Mouse (Mus musculus) stomach, postnatal 0 days (tissue): ENCODE measurements around the gene Vars2. TPM values are rescaled to one million over a fixed set of nuclear protein-coding genes. Genes with fewer than 3 reads are reported as not detected.

Source experiments
- ATAC-seq: fragments of 200-750 bp; cut with Nextera tagmentation; 2 replicates; pipeline ENCODE4 v1.8.0; 2017; ENCODE audit not compliant: low FRiP score, low TSS enrichment
- DNase-seq: peaks from one replicate; pipeline ENCODE4 v3.0.0-alpha.2; 2016; ENCODE audit warnings: low spot score
- H3K27ac ChIP-seq: fragments of 300-500 bp; sonication (generic); replicated peaks from 2 replicates; pipeline ENCODE4 v1.5.1; 2014; ENCODE audit warnings: mild to moderate bottlenecking, control low read depth
- H3K27me3 ChIP-seq: fragments of 300-500 bp; sonication (generic); 2 replicates; pipeline ENCODE4 v1.6.1; 2014; ENCODE audit warnings: low read length; ENCODE audit not compliant: control insufficient read depth, insufficient read depth
- H3K36me3 ChIP-seq: fragments of 300-500 bp; sonication (generic); 2 replicates; pipeline ENCODE4 v1.6.1; 2014; ENCODE audit warnings: low read length, mixed read lengths; ENCODE audit not compliant: control insufficient read depth, insufficient read depth
- H3K4me1 ChIP-seq: fragments of 300-500 bp; sonication (generic); replicated peaks from 2 replicates; pipeline ENCODE4 v1.6.1; 2014; ENCODE audit warnings: antibody characterized with exemption; ENCODE audit not compliant: control insufficient read depth, insufficient read depth
- H3K4me2 ChIP-seq: fragments of 300-500 bp; sonication (generic); replicated peaks from 2 replicates; pipeline ENCODE4 v1.6.1; 2014; ENCODE audit warnings: low read depth, mild to moderate bottlenecking, control low read depth, moderate library complexity
- H3K4me3 ChIP-seq: fragments of 300-500 bp; sonication (generic); 2 replicates; pipeline ENCODE4 v1.5.1; 2014; ENCODE audit warnings: low read depth, low read length, control low read depth
- H3K9ac ChIP-seq: fragments of 300-500 bp; sonication (generic); 2 replicates; pipeline ENCODE4 v1.6.1; 2014; ENCODE audit warnings: mild to moderate bottlenecking, low read length, control low read depth, mixed read lengths
- H3K9me3 ChIP-seq: fragments of 300-500 bp; sonication (generic); 2 replicates; pipeline ENCODE4 v1.6.1; 2016; ENCODE audit warnings: low read length; ENCODE audit not compliant: control insufficient read depth
- CTCF ChIP-seq: IDR thresholded peaks from 2 replicates; pipeline ENCODE4 v1.5.1; 2016; ENCODE audit warnings: antibody characterized with exemption, low read depth, mild to moderate bottlenecking, moderate library complexity
- EP300 ChIP-seq: optimal IDR thresholded peaks from 2 replicates; pipeline ENCODE3; 2016; ENCODE audit warnings: antibody characterized with exemption
- WGBS: fragments of 180-500 bp; shearing (Covaris S2); extraction: QIAGEN DNeasy Blood & Tissue Kit; methylation state at CpG from one replicate; pipeline ENCODE4 v1.1.7; 2014; 5-methylcytosine and 5-hydroxymethylcytosine counted together
- polyA plus RNA-seq: library from polyadenylated mRNA; unstranded; fragments of >200 nt; fragmentation: Nextera tagmentation; extraction: Ambion mirVana; gene quantifications from 2 replicates; pipeline ENCODE4 v1.2.1, GENCODE M21; 2015

The Vars2 gene
- polyA plus RNA-seq, 1 experiment from 2014 or later = 10.3 TPM

DNA sequence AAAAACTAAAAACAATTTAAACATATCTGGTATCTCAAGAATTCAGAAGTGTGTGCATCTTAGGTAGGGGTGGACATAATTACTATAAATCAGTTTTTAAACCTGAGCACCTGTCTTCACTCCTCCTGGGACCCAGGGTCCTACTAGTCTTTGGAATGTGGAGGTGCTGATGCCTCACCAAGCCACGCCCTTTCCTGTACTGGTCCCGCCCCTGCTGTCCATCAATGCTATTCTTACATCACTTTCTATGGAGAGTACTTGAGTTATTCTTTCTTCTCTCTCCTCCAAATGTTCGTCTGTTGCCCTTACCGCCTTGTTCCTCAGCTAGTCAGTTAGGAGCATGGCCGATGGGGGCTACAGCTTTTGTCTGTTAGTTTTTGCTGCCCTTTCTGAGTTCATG, 31.0 kb downstream of the Vars2 start:
- H3K9ac ChIP-seq = no peak overlapping the region
- DNase-seq = peak; percentile 73
- H3K36me3 ChIP-seq = no peaks in the 10 kb centered on the region
- H3K9me3 ChIP-seq = no peaks in the 10 kb centered on the region
- TF ChIP-seq CTCF = no peak
- TF ChIP-seq EP300 = no peak
- no peak overlapping the region for H3K4me3 ChIP-seq
- WGBS = 27% methylated on average over 5 of the region's 5 CpGs
- no peaks in the 10 kb centered on the region for H3K4me1 ChIP-seq
- H3K27ac ChIP-seq = no peak overlapping the region
- H3K27me3 ChIP-seq = no peaks in the 10 kb centered on the region
- ATAC-seq = no peak
- H3K4me2 ChIP-seq = no peak overlapping the region

DNA sequence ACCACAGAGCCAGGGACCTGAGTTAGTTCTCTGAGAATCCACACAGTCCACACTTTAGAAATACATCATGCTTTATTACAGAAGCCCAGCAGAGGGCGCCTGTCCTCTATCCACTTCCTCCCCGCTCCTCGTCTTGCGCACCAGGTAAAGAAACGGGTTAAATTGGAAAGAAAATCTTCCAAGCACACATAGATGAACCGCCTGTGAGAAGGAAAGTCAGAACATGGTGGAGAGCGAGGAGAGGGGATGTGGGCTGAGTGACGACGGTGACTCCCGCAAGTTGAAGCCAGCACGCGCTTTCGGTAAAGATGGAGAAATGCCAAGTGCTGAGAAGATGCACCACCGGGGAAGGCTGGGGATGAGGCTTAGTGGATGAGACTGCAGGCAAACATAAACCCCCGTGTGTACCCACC, 31.7 kb downstream of the Vars2 start:
- peak overlapping the region; percentile 29 for H3K4me3 ChIP-seq
- no peaks in the 10 kb centered on the region for H3K9me3 ChIP-seq
- no peaks in the 10 kb centered on the region for H3K36me3 ChIP-seq
- H3K4me1 ChIP-seq = no peaks in the 10 kb centered on the region
- no peak overlapping the region for H3K27ac ChIP-seq
- TF ChIP-seq CTCF (peak; percentile 89), EP300 (no peak)
- ATAC-seq (peak; percentile 24), DNase-seq (peak; percentile 78)
- WGBS = 2% methylated on average over 15 of the region's 15 CpGs
- H3K4me2 ChIP-seq = peak overlapping the region; percentile 60
- H3K9ac ChIP-seq = peak overlapping the region; percentile 36; the same call in 1 of the 2 replicates
- H3K27me3 ChIP-seq = no peaks in the 10 kb centered on the region

DNA sequence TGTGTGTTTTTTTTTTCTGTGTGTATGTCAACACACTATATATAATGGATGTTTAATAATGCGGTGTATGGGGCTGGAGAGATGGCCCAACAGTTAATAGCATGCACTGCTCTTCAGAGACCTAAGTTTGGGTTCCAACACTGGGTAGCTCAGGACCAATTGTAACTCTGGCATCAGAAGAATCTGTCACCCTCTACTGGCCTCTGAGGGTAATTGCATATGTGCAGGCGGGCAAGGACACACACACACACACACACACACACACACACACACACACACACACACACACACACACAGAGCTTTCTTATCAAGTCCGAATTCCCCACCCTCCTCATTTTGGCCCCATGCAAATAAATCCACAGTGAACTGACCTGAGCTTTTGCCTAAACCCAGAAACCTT, 32.2 kb downstream of the Vars2 start:
- 69% methylated on average over 3 of the region's 3 CpGs for WGBS
- Histone ChIP-seq H3K36me3 (no peaks in the 10 kb centered on the region), H3K27me3 (no peaks in the 10 kb centered on the region), H3K4me1 (no peaks in the 10 kb centered on the region), H3K27ac (no peak overlapping the region), H3K4me3 (no peak overlapping the region), H3K9ac (no peak overlapping the region), H3K9me3 (no peaks in the 10 kb centered on the region), H3K4me2 (no peak overlapping the region)
- TF ChIP-seq CTCF (peak; percentile 57), EP300 (no peak)
- peak; percentile 45 for DNase-seq
- ATAC-seq = peak; percentile 34

DNA sequence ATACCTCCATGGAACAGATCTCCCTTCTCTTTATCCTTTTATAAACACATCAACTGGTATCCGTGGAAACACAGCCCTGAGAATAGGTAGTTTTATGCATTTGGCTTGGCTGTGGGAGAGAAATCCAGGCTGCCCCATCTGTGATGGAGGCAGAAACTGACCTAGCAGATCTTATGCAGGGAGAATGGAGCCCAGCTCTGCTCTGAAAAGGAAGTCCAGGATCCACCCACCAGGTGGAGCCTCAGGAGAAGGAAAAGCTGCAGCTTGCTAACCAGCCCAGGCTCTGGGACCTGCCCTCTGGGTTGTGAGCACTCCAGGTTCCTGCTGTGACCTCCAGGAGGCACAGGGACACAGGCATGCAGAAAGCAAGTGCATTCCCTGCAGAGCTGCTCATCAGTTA, 33.4 kb downstream of the Vars2 start:
- Histone ChIP-seq H3K27ac (no peak overlapping the region), H3K4me1 (no peaks in the 10 kb centered on the region), H3K9me3 (no peaks in the 10 kb centered on the region), H3K9ac (no peak overlapping the region), H3K36me3 (no peaks in the 10 kb centered on the region), H3K4me2 (no peak overlapping the region), H3K4me3 (no peak overlapping the region), H3K27me3 (no peaks in the 10 kb centered on the region)
- ATAC-seq (peak; percentile 71), DNase-seq (peak; percentile 84)
- peak; percentile 80 for TF ChIP-seq CTCF
- no peak for TF ChIP-seq EP300
- 8% methylated on average over 1 of the region's 1 CpGs for WGBS

DNA sequence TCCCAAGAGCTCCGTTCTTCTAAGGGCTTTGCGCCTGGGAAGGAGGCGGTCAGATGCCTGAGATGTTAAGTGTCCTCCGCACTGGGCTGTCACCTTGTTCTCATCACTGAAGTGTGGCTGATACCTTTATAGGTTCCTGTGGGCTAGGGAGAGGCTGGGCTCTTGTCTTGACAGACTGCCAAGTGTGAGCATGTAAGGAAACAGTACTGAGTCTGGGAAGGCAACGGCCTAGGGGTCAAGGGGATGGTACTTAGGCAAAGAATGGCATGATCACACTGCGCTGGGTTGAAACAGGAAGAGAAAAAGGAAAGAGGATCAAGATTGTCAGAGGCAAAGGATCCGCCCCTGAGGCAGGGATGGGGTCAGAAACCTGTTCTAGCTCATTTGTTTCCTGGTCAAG, 40.9 kb downstream of the Vars2 start, which contains the start of gene Gm9573:
TSS of gene Gm9573 (minus strand) at position 101 of the 400 bp plus-strand sequence.
- Histone ChIP-seq H3K9ac (no peak within 1 kb of the TSS), H3K27ac (no peak within 1 kb of the TSS), H3K4me2 (no peak within 1 kb of the TSS), H3K4me1 (no peaks in the 10 kb centered on the region), H3K36me3 (no peaks in the 10 kb centered on the region), H3K27me3 (no peaks in the 10 kb centered on the region), H3K4me3 (no peak within 1 kb of the TSS), H3K9me3 (no peaks in the 10 kb centered on the region)
- ATAC-seq = no peak
- no peak for TF ChIP-seq CTCF
- TF ChIP-seq EP300 = no peak
- DNase-seq = no peak
- 81% methylated on average over 7 of the region's 7 CpGs for WGBS

DNA sequence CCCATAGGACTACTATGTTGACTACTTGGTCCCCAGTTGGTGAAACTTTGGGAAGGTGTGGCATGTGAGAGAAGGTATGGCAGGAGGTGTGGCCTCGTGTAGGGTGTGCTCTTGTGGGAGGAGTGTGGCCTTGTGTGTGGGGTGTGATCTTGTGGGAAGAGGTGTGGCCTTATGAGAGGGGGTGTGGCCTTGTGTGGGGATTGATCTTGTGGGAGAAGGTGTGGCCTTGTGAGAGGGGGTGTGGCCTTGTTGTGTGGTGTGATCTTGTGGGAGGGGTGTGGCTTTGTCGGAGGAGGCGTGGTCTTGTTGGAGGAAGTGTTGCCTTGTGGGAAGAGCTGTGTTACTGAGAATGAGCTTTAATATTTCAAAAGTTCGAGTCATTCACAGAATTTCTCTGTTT, 50.3 kb downstream of the Vars2 start:
- no peaks in the 10 kb centered on the region; the same call in 1 of the 2 replicates for H3K9me3 ChIP-seq
- 68% methylated on average over 4 of the region's 4 CpGs for WGBS
- ATAC-seq (peak; percentile 87), DNase-seq (peak; percentile 43)
- no peaks in the 10 kb centered on the region for H3K36me3 ChIP-seq
- no peak for TF ChIP-seq EP300
- TF ChIP-seq CTCF = no peak
- H3K27ac ChIP-seq = no peak overlapping the region
- no peak overlapping the region for H3K9ac ChIP-seq
- no peak overlapping the region for H3K4me2 ChIP-seq
- no peaks in the 10 kb centered on the region for H3K4me1 ChIP-seq
- no peaks in the 10 kb centered on the region for H3K27me3 ChIP-seq
- no peak overlapping the region for H3K4me3 ChIP-seq

Other genes with a start within 250 kb of the Vars2 start
- 0.22 and 0.35 TPM in 2 replicates for gene H2-Q6, start 242.7 kb downstream of the Vars2 start, polyA plus RNA-seq
- gene H2-Q7, start 228.4 kb downstream of the Vars2 start, polyA plus RNA-seq = 0.96 and 1.2 TPM in 2 replicates
- gene H2-Q10, start 197.5 kb downstream of the Vars2 start, polyA plus RNA-seq = 0.99 and 1.4 TPM in 2 replicates
- gene Pou5f1, start 161.6 kb downstream of the Vars2 start, polyA plus RNA-seq = not detected in 2 replicates
- gene Tcf19, start 150.8 kb downstream of the Vars2 start, polyA plus RNA-seq = 32.7 and 34.5 TPM in 2 replicates
- 7.1 and 7.4 TPM in 2 replicates for gene Cchcr1, start 150.5 kb downstream of the Vars2 start, polyA plus RNA-seq
- 66.1 and 66.8 TPM in 2 replicates for gene Psors1c2, start 134.4 kb downstream of the Vars2 start, polyA plus RNA-seq
- gene Cdsn, start 115.5 kb downstream of the Vars2 start, polyA plus RNA-seq = 106 and 139 TPM in 2 replicates
- 234 and 311 TPM in 2 replicates for gene 2300002M23Rik, start 100.1 kb downstream of the Vars2 start, polyA plus RNA-seq
- gene Sfta2, start 66.0 kb downstream of the Vars2 start, polyA plus RNA-seq = 7.6 and 8.6 TPM in 2 replicates
- gene Gm9573, start 41.0 kb downstream of the Vars2 start, polyA plus RNA-seq = 2.6 and 3.9 TPM in 2 replicates
- gene Mucl3, start 23.9 kb downstream of the Vars2 start, polyA plus RNA-seq = 768 and 930 TPM in 2 replicates
- 20.7 and 20.8 TPM in 2 replicates for gene Gtf2h4, start 6.1 kb upstream of the Vars2 start, polyA plus RNA-seq
- gene Ddr1, start 37.0 kb upstream of the Vars2 start, polyA plus RNA-seq = 50.8 TPM in 2 replicates
- 74.8 and 79.5 TPM in 2 replicates for gene Ier3, start 154.1 kb upstream of the Vars2 start, polyA plus RNA-seq
- 41.0 and 43.5 TPM in 2 replicates for gene Flot1, start 155.6 kb upstream of the Vars2 start, polyA plus RNA-seq
- gene Tubb5, start 170.7 kb upstream of the Vars2 start, polyA plus RNA-seq = 251 and 296 TPM in 2 replicates
- 2.1 and 2.2 TPM in 2 replicates for gene Mdc1, start 173.9 kb upstream of the Vars2 start, polyA plus RNA-seq
- gene Nrm, start 193.7 kb upstream of the Vars2 start, polyA plus RNA-seq = 27.3 and 27.4 TPM in 2 replicates
- 15.3 and 16.6 TPM in 2 replicates for gene Ppp1r18, start 198.0 kb upstream of the Vars2 start, polyA plus RNA-seq
- gene Dhx16, start 212.2 kb upstream of the Vars2 start, polyA plus RNA-seq = 14.2 and 19.3 TPM in 2 replicates
- gene 2310061I04Rik, start 229.8 kb upstream of the Vars2 start, polyA plus RNA-seq = 20.5 and 21.7 TPM in 2 replicates
- 12.7 and 14.5 TPM in 2 replicates for gene Atat1, start 242.5 kb upstream of the Vars2 start, polyA plus RNA-seq
- 80.0 and 83.4 TPM in 2 replicates for gene Mrps18b, start 248.8 kb upstream of the Vars2 start, polyA plus RNA-seq
- gene Ppp1r10, start 248.8 kb upstream of the Vars2 start, polyA plus RNA-seq = 13.9 and 17.4 TPM in 2 replicates